Mouse (Mus musculus) embryo, embryonic 10.5 days (tissue): ENCODE data around the gene Mfap5.
"Not testable (repeated sequence)": the region's sequence is repeated elsewhere in the genome, so short reads cannot be mapped to it uniquely, and the experiment has no call there.

ENCODE experiments used
- DNase-seq: peaks from one replicate; pipeline ENCODE4 v3.0.0-alpha.2; 2015; ENCODE audit warnings: low spot score

Mfap5 gene

GRCm38 (mm10) chr6:122512914-122513878, 7.6 kb downstream of the Mfap5 start:
- DNase-seq = no peak

- no peak for DNase-seq
Observed at GRCm38 (mm10) chr6:122514312-122514711, 8.7 kb downstream of the Mfap5 start.

- DNase-seq = not testable (repeated sequence)
Observed at GRCm38 (mm10) chr6:122515762-122516161, 10.1 kb downstream of the Mfap5 start.

GRCm38 (mm10) chr6:122517668-122518067, 12.0 kb downstream of the Mfap5 start:
- DNase-seq = no peak

- DNase-seq = peak; percentile 54
Observed at GRCm38 (mm10) chr6:122519384-122519783, 13.7 kb downstream of the Mfap5 start.

- peak; percentile 62 for DNase-seq
Observed at GRCm38 (mm10) chr6:122522595-122522994, 16.9 kb downstream of the Mfap5 start.

- no peak for DNase-seq
Observed at GRCm38 (mm10) chr6:122523289-122523688, 17.6 kb downstream of the Mfap5 start.

GRCm38 (mm10) chr6:122527596-122527995, 22.0 kb downstream of the Mfap5 start:
- no peak for DNase-seq

GRCm38 (mm10) chr6:122528136-122528535, 22.5 kb downstream of the Mfap5 start:
- DNase-seq = no peak

GRCm38 (mm10) chr6:122531466-122532174, 26.0 kb downstream of the Mfap5 start:
- DNase-seq = peak; percentile 33

- DNase-seq = peak; percentile 56
Observed at GRCm38 (mm10) chr6:122532883-122533302, 27.2 kb downstream of the Mfap5 start.

GRCm38 (mm10) chr6:122534032-122534431, 28.4 kb downstream of the Mfap5 start:
- no peak for DNase-seq

GRCm38 (mm10) chr6:122539564-122539963, 33.9 kb downstream of the Mfap5 start:
- no peak for DNase-seq

GRCm38 (mm10) chr6:122542459-122542858, 36.8 kb downstream of the Mfap5 start:
- DNase-seq = not testable (repeated sequence)

- DNase-seq = no peak
Observed at GRCm38 (mm10) chr6:122543574-122543973, 37.9 kb downstream of the Mfap5 start.

GRCm38 (mm10) chr6:122544672-122545071, 39.0 kb downstream of the Mfap5 start:
- DNase-seq = no peak

- no peak for DNase-seq
Observed at GRCm38 (mm10) chr6:122545289-122545882, 39.7 kb downstream of the Mfap5 start.

- DNase-seq = no peak
Observed at GRCm38 (mm10) chr6:122545948-122546347, 40.3 kb downstream of the Mfap5 start.

- DNase-seq = no peak
Observed at GRCm38 (mm10) chr6:122553606-122554005, 48.0 kb downstream of the Mfap5 start, which contains the start of gene Aicda. Aicda (plus strand) TSS chr6:122553801.

GRCm38 (mm10) chr6:122554102-122554501, 48.5 kb downstream of the Mfap5 start:
- no peak for DNase-seq

GRCm38 (mm10) chr6:122555266-122555665, 49.6 kb downstream of the Mfap5 start:
- no peak for DNase-seq

- peak; percentile 83 for DNase-seq
Observed at GRCm38 (mm10) chr6:122556959-122557561, 51.4 kb downstream of the Mfap5 start.
